Mouse (Mus musculus) C2C12 (cell line): ENCODE measurements around the gene Pla2g16. TPM values are rescaled to one million over a fixed set of nuclear protein-coding genes. Genes with fewer than 3 reads are reported as not detected.

Experiments used
- H3K27me3 ChIP-seq: one replicate; pipeline ENCODE4 v1.6.1; 2011; ENCODE audit not compliant: control insufficient read depth, insufficient read depth, insufficient read length
- H3K36me3 ChIP-seq: one replicate; pipeline ENCODE4 v1.6.1; 2011; ENCODE audit not compliant: control insufficient read depth, insufficient read depth
- H3K4me3 ChIP-seq: one replicate; pipeline ENCODE4 v1.5.1; 2011; ENCODE audit warnings: mild to moderate bottlenecking, control low read depth; ENCODE audit not compliant: poor library complexity, insufficient read depth, severe bottlenecking
- H3K79me2 ChIP-seq: one replicate; pipeline ENCODE4 v1.6.1; 2011; ENCODE audit not compliant: control insufficient read depth, insufficient read depth
- H3K79me3 ChIP-seq: one replicate; pipeline ENCODE4 v1.6.1; 2011; ENCODE audit warnings: low read depth, control low read depth
- H3ac ChIP-seq: one replicate; pipeline ENCODE3; 2011; ENCODE audit warnings: low read depth; ENCODE audit not compliant: control insufficient read depth, insufficient read length
- CEBPB ChIP-seq: IDR thresholded peaks from one replicate; pipeline ENCODE4 v1.6.1; 2011; ENCODE audit warnings: low read depth, mild to moderate bottlenecking, control low read depth, moderate library complexity
- CTCF ChIP-seq: IDR thresholded peaks from one replicate; pipeline ENCODE4 v1.5.1; 2011; ENCODE audit not compliant: control insufficient read depth, insufficient read depth, insufficient read length
- FOSL1 ChIP-seq: IDR thresholded peaks from one replicate; pipeline ENCODE4 v1.8.0; 2011; ENCODE audit warnings: mild to moderate bottlenecking, low read length; ENCODE audit not compliant: poor library complexity, insufficient read depth, severe bottlenecking
- MAX ChIP-seq: IDR thresholded peaks from one replicate; pipeline ENCODE4 v1.6.1; 2011; ENCODE audit warnings: mild to moderate bottlenecking, control low read depth
- MYOD1 ChIP-seq: IDR thresholded peaks from one replicate; pipeline ENCODE4 v1.6.1; 2011; ENCODE audit warnings: low read depth; ENCODE audit not compliant: control insufficient read depth, insufficient read length
- MYOG ChIP-seq: IDR thresholded peaks from one replicate; pipeline ENCODE4 v1.6.1; 2011; ENCODE audit not compliant: control insufficient read depth, insufficient read length; ENCODE audit errors: extremely low read depth
- USF1 ChIP-seq: IDR thresholded peaks from one replicate; pipeline ENCODE4 v1.6.1; 2011; ENCODE audit warnings: low read depth, mild to moderate bottlenecking, control low read depth, moderate library complexity
- polyA plus RNA-seq: library from polyadenylated mRNA; unstranded; fragments of >200 nt; fragmentation: generic; extraction: Trizol; gene quantifications from one replicate; pipeline ENCODE4 v1.2.1, GENCODE M21; 2012; ENCODE audit warnings: missing spikeins

The Pla2g16 gene
- polyA plus RNA-seq, 1 experiment: 17.2 TPM

DNA sequence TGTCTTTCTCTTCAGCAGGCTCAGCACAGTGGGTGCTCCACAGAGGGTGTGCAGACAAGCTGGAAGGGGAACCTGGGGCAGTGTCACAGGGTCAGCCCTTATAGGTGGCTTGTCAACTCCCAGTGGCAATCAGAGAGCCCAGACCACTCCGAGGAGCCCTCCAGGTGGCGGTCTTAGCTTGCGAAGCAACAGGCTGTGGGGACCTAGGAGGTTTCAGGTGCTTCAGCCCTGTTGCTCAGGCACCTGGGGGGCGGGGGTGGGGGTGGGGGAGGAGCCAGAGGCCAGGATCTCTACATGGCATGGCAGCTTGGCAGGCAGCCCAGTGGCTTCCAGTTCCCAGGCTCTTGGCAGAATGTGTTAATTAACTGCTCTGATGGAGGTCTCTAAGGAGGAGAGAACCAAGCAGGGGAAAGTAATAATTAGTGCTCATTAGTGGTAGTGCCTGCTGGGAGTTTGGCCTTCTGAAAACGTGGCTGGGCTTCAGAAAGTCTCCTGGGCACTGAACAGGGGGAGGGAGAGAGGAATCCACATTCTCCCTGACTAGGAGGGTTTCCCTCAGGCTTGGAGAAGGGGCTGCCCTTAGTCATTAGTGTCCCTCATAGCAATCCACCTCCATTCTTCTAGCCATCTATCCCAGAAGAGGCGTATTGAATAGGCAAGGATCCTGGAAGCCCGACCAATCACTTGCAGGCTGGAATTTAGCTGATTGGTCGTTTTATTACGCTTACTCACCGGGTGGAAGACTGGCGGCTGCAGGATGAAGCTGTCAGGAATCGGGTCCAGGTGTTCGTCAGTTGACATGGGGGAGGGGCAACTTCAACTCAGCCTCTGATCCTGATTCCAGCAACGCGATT is 48.9 kb downstream of the Pla2g16 start:
- no peaks in the 10 kb centered on the region for H3K79me3 ChIP-seq
- H3K79me2 ChIP-seq: no peaks in the 10 kb centered on the region
- H3ac ChIP-seq: no peak overlapping the region
- H3K4me3 ChIP-seq: no peak overlapping the region
- TF ChIP-seq MYOD1 (no peak), MYOG (no peak), CEBPB (no peak), CTCF (no peak), MAX (no peak), USF1 (no peak), FOSL1 (no peak)
- H3K27me3 ChIP-seq: peaks cover 4% of the 10 kb centered on the region
- H3K36me3 ChIP-seq: no peaks in the 10 kb centered on the region

DNA sequence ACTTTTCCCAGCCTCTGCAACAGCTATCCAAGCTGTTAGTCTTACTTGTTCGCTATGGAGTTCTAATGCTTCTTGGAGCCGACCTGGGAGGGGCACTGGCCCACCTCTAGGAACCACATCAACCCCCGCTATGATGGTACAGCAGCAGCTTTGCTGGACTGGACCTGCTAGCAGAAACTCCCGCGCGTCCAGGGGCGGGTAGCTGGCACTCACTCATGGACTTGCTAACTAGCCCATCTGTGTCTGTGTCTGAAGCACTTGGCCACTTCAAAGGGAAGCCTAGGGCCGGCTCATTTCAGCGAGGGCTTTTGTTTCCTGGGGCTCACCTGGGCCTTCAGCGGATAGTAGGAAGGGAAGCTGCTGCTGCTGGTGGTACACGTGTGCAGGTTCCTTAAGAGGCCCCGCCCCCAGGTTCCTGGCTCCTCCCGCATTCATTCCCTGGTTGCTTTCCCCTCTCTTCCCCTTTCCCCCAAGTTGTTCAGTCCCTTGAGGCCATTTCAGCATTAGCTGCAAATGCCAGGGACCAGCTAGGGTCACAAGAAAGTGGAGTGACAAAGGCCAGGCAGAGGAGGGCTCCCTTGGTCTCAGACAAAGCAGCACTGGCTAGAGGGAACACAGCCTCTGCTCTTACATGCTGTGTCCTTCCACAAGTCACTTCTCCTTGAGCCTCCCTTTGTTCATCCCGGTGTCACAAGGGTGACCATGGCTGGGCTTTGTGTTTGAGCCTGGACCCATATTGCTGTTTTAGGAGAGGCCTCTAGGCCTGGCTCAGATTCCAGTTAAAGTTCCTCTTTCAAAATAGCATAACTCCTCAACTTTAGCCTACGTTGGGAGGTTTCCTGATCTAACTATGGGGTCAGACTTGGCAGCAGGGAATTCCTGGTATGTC is 49.8 kb downstream of the Pla2g16 start, which contains the start of gene Lgals12:
Gene Lgals12 (minus strand): TSS at position 393 of the 889 bp plus-strand sequence.
- H3K27me3 ChIP-seq: no peaks in the 10 kb centered on the region
- H3K79me2 ChIP-seq: no peaks in the 10 kb centered on the region
- no peaks in the 10 kb centered on the region for H3K79me3 ChIP-seq
- no peaks in the 10 kb centered on the region for H3K36me3 ChIP-seq
- H3ac ChIP-seq: no peak within 1 kb of the TSS
- no peak for TF ChIP-seq MYOG
- no peak for TF ChIP-seq MAX
- no peak for TF ChIP-seq FOSL1
- TF ChIP-seq USF1: no peak
- no peak for TF ChIP-seq MYOD1
- no peak for TF ChIP-seq CEBPB
- no peak for TF ChIP-seq CTCF
- no peak within 1 kb of the TSS for H3K4me3 ChIP-seq

DNA sequence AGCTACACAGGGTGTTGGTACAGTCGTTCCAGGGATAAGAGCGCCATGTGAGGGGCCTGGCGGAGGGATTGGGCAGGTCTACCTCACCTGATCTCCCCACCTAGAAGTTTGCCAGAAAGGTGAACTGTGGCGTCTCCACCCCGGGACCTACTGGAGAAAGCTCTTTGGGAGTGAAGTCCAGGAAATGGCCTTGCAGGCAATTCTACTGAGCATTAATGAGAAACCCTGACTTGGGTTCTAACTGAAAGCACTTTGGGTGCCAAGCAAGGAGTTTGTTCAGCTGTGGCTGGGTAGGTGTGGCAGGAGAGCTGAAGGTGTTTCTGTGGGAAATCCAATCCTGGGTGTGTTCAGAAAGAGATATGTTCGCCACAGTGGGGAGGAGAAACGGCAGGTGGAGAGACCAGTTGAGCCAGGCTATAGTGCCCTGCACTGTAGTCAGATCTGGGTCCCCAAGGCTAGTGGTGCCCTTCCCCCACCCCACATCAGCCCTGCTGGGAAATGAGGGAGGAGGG is 50.5 kb downstream of the Pla2g16 start:
- Histone ChIP-seq H3K79me3 (no peaks in the 10 kb centered on the region), H3ac (no peak overlapping the region), H3K36me3 (no peaks in the 10 kb centered on the region), H3K27me3 (peaks cover 3% of the 10 kb centered on the region), H3K79me2 (no peaks in the 10 kb centered on the region), H3K4me3 (no peak overlapping the region)
- TF ChIP-seq MYOD1 (no peak), FOSL1 (no peak), CTCF (no peak), MAX (no peak), CEBPB (no peak)

DNA sequence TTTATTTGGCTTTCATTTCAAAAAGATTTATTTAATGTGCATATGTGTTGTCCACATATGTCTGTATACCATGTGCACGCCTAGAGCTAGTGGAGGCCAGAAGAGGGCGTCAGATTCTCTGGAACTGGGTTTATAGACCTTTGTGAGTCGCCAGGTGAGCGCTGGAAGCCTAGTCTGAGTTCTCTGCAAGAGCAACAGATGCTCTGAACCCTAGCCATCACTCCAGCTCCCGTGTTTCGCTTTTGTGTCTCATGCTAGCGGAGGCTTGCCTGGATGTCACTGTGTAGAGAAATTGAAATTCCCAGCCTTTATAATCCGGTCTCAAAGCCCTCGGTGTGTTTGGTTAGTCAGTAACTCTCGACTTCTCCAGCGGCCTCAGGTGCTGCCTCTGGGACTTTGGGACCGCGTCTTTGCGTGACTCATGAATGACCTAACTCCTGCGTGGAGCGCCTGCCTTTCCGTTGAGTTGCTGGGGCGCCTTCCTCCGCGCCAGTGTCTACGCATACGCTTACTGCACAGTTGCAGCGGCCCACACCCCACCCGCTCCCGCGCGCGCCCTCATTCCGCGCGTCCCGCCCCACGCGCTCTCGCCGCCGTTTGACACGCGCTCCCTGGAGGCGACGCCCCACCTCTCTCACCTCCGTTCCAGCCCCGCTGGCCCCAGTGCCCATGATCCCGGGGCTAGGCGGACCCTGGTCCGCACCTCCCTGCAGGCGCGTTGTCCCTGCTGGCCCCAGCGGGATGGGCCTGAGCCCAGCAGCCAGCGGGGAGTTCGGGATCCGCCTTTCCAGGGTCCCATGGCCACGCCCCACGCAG is 54.9 kb downstream of the Pla2g16 start, which contains the start of gene Hrasls5:
Gene Hrasls5 (plus strand): TSS at position 600 of the 816 bp plus-strand sequence.
- H3K79me3 ChIP-seq: no peaks in the 10 kb centered on the region
- TF ChIP-seq FOSL1: no peak
- no peak for TF ChIP-seq MAX
- no peak for TF ChIP-seq USF1
- no peak for TF ChIP-seq MYOD1
- no peak for TF ChIP-seq CEBPB
- TF ChIP-seq MYOG: no peak
- TF ChIP-seq CTCF: no peak
- H3K36me3 ChIP-seq: no peaks in the 10 kb centered on the region
- H3ac ChIP-seq: no peak within 1 kb of the TSS
- no peak within 1 kb of the TSS for H3K4me3 ChIP-seq
- H3K27me3 ChIP-seq: peaks cover 12% of the 10 kb centered on the region
- no peaks in the 10 kb centered on the region for H3K79me2 ChIP-seq

DNA sequence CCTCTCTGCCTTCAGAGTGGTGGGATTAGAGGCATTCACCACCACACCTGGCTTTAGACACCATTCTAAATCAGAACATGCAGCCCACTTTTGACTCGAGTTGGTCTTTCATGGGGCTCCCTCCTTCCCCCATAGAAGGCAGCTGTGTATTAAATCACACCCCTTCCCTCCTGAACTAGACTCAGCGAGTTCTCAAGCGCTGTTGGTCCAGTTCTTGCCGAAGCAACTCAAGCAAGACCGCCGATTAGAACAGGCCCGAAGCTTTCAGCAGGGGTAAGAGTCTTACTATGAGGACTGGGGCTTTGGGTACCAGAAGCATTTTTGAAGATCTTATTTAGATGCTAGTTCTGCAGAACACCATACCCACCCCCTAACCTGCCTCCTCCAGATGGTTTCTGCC is 55.9 kb downstream of the Pla2g16 start:
- Histone ChIP-seq H3K79me3 (no peaks in the 10 kb centered on the region), H3K36me3 (no peaks in the 10 kb centered on the region), H3K27me3 (peaks cover 12% of the 10 kb centered on the region), H3K4me3 (no peak overlapping the region), H3K79me2 (no peaks in the 10 kb centered on the region), H3ac (no peak overlapping the region)
- TF ChIP-seq CEBPB (no peak), MYOG (no peak), MAX (no peak), USF1 (no peak), CTCF (no peak), MYOD1 (no peak), FOSL1 (no peak)
